Mouse (Mus musculus) ES-E14 (cell line): Measurements from ENCODE around the gene Zfp518b.

Source experiments
- CHD2 ChIP-seq: IDR thresholded peaks from 2 replicates; pipeline ENCODE4 v1.6.1; 2014; ENCODE audit warnings: mild to moderate bottlenecking, low read depth, low read length, inconsistent platforms
- MAFK ChIP-seq: IDR thresholded peaks from 2 replicates; pipeline ENCODE4 v1.6.1; 2014; ENCODE audit warnings: mild to moderate bottlenecking, low read depth, low read length, inconsistent platforms; ENCODE audit not compliant: insufficient read depth
- ZC3H11A ChIP-seq: IDR thresholded peaks from 2 replicates; pipeline ENCODE4 v1.6.1; 2012; ENCODE audit warnings: low read depth, mild to moderate bottlenecking, inconsistent platforms, low read length, borderline replicate concordance

- TF ChIP-seq CHD2 (no peak), MAFK (no peak), ZC3H11A (no peak)
These were observed 65.7 kb downstream of the Zfp518b start for GRCm38 (mm10) chr5:38618908-38619307.
